Mouse (Mus musculus): ENCODE measurements around the gene Nkapd1. TPM values are rescaled to one million over a fixed set of nuclear protein-coding genes. Genes with fewer than 3 reads are reported as not detected.

Nkapd1 gene
- polyA plus RNA-seq, 1 experiment from 2014 or later, result 30.6 TPM

DNA sequence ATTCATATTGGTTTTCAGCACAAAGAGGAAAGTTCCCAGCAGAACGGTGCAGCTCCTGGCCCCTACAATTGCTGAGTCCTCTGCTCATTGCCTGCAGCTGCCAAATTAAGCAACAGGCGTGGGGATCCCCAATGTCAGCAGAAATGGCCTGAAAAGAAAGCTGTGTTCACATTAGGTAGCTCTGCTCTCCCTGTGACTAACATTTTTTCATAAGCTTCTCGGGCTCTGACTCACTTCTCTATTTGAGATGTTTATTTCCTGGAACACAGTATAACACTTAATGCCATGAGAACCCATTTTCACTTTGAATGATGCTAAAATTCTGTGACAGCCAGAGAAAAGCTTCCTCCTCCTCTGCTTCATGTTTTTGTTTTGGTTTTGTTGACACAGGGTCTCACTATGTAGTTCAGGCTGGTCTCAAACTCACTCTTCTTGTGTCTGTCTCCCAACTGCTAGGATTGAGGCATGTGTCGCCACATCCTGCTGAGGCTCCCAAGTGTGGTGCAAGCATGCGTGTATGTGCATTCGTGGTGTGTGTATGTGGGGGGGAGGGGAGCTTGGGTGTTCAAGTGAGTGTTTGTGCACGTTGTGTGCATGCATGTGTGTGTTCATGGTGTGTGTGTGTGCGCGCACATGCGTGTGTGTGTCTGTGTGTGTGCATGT is 26.3 kb downstream of the Nkapd1 start:
- H3K27me3 ChIP-seq (ENCODE audit: control insufficient read depth, insufficient read depth, low read length), result no peaks in the 10 kb centered on the region
- ATAC-seq (ENCODE audit: low FRiP score) (no peak), DNase-seq (ENCODE audit: low spot score) (no peak)
- no peak overlapping the region for H3K4me3 ChIP-seq (ENCODE audit: low read depth, low read length)
- no peaks in the 10 kb centered on the region for H3K9me3 ChIP-seq (ENCODE audit: control insufficient read depth, low read length)
- no peak overlapping the region for H3K9ac ChIP-seq (ENCODE audit: low read depth, low read length)
- no peak overlapping the region for H3K4me2 ChIP-seq (replicated peaks; ENCODE audit: low read depth, low read length)
- no peaks in the 10 kb centered on the region for H3K36me3 ChIP-seq (ENCODE audit: control insufficient read depth, insufficient read depth, low read length)
- H3K4me1 ChIP-seq (replicated peaks; ENCODE audit: control insufficient read depth, insufficient read depth, low read length), result no peaks in the 10 kb centered on the region
- H3K27ac ChIP-seq (ENCODE audit: low read depth, low read length), result no peak overlapping the region
- WGBS, result 79% methylated on average over 10 of the region's 10 CpGs

DNA sequence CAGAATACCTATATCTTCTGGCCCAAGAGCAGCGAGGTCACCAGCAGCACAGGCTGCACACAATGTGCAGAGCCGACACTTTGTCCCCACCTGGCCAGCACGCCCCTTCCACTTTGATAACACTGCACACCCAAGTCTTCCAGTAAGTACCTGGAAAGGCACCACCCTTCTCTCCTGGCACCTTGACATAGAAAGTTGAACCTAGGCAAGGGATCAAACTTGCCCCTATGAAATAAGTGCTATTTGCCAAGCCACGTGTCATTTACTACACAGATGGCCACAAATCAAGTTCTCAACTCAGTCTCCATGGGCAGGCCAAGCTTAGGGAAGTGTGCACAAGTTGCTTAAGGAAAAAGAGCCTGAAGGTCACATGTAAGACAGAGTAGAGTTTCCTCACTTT is 30.3 kb downstream of the Nkapd1 start:
- no peaks in the 10 kb centered on the region for H3K4me1 ChIP-seq (replicated peaks; ENCODE audit: control insufficient read depth, insufficient read depth, low read length)
- H3K27ac ChIP-seq (ENCODE audit: low read depth, low read length), result no peak overlapping the region

DNA sequence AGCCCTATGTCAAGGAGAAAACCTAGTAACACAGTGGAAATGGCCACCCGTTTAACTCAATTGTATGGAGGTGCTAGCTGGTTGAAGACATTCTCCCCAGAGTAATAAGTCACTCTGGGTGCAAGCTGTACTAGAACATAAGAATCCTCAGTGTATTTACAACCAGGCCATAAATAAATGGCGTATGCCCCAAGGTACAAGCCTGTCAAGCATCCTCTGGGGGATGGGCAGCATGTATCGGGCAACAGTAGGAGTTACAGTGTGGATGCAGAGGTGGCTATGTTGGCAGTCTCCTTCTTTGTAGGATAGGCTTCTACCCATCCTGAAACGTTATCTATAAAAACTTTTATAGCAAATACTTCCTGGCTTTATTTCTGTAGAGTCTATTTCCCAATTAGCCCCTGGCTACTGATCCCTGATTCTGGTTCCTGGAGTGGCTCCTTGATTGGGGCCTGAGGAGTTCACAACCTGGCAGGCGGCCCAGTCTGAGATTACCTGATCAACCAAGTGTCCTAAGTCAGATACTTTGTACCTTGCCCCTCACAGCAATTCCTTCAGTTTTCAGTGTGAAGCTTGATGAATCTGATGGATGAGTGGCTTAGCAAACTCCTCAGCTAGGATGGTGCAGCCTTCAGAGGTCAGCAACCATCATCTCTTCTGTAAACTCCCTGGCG is 32.0 kb downstream of the Nkapd1 start:
- no peak overlapping the region for H3K27ac ChIP-seq (ENCODE audit: low read depth, low read length)
- no peaks in the 10 kb centered on the region for H3K36me3 ChIP-seq (ENCODE audit: control insufficient read depth, insufficient read depth, low read length)
- no peak overlapping the region for H3K4me2 ChIP-seq (replicated peaks; ENCODE audit: low read depth, low read length)
- H3K27me3 ChIP-seq (ENCODE audit: control insufficient read depth, insufficient read depth, low read length), result no peaks in the 10 kb centered on the region
- no peaks in the 10 kb centered on the region for H3K9me3 ChIP-seq (ENCODE audit: control insufficient read depth, low read length)
- ATAC-seq (ENCODE audit: low FRiP score) (no peak), DNase-seq (ENCODE audit: low spot score) (no peak)
- H3K4me1 ChIP-seq (replicated peaks; ENCODE audit: control insufficient read depth, insufficient read depth, low read length), result no peaks in the 10 kb centered on the region
- H3K4me3 ChIP-seq (ENCODE audit: low read depth, low read length), result no peak overlapping the region
- 84% methylated on average over 6 of the region's 6 CpGs for WGBS
- H3K9ac ChIP-seq (ENCODE audit: low read depth, low read length), result no peak overlapping the region

More for the DNA sequence above, 30.3 kb downstream of the Nkapd1 start:
- H3K9ac ChIP-seq (ENCODE audit: low read depth, low read length), result no peak overlapping the region
- no peak overlapping the region for H3K4me2 ChIP-seq (replicated peaks; ENCODE audit: low read depth, low read length)
- no peak overlapping the region for H3K4me3 ChIP-seq (ENCODE audit: low read depth, low read length)
- ATAC-seq (ENCODE audit: low FRiP score) (no peak), DNase-seq (ENCODE audit: low spot score) (no peak)
- H3K9me3 ChIP-seq (ENCODE audit: control insufficient read depth, low read length), result no peaks in the 10 kb centered on the region
- WGBS, result 88% methylated on average over 4 of the region's 4 CpGs
- H3K27me3 ChIP-seq (ENCODE audit: control insufficient read depth, insufficient read depth, low read length), result no peaks in the 10 kb centered on the region
- H3K36me3 ChIP-seq (ENCODE audit: control insufficient read depth, insufficient read depth, low read length), result no peaks in the 10 kb centered on the region

DNA sequence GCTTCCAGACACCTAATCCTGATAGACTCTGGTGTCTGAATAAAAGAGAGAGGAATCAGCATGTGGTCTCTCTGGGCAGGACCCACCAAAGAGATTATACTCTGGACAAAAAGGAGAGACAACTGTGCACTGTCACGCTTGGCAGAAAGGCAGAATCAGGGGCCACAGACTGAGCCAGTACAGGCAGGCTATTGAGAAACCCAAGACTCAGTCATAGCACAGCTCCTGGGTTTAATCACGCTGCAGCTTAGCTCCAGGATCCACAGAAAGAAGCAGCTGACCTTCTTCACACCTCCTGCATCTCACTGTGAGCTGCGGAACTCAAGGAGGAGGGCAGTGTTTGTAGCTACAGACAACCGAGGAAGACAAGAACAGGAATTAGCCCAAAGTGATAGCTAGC is 36.9 kb downstream of the Nkapd1 start:
- Histone ChIP-seq H3K4me1 (replicated peaks; ENCODE audit: control insufficient read depth, insufficient read depth, low read length) (no peaks in the 10 kb centered on the region), H3K9ac (ENCODE audit: low read depth, low read length) (no peak overlapping the region), H3K27ac (ENCODE audit: low read depth, low read length) (no peak overlapping the region), H3K9me3 (ENCODE audit: control insufficient read depth, low read length) (no peaks in the 10 kb centered on the region), H3K36me3 (ENCODE audit: control insufficient read depth, insufficient read depth, low read length) (no peaks in the 10 kb centered on the region), H3K4me2 (replicated peaks; ENCODE audit: low read depth, low read length) (no peak overlapping the region), H3K4me3 (ENCODE audit: low read depth, low read length) (no peak overlapping the region), H3K27me3 (ENCODE audit: control insufficient read depth, insufficient read depth, low read length) (no peaks in the 10 kb centered on the region)
- 42% methylated on average over 4 of the region's 4 CpGs for WGBS
- no peak for ATAC-seq (ENCODE audit: low FRiP score)
- DNase-seq (ENCODE audit: low spot score), result no peak

DNA sequence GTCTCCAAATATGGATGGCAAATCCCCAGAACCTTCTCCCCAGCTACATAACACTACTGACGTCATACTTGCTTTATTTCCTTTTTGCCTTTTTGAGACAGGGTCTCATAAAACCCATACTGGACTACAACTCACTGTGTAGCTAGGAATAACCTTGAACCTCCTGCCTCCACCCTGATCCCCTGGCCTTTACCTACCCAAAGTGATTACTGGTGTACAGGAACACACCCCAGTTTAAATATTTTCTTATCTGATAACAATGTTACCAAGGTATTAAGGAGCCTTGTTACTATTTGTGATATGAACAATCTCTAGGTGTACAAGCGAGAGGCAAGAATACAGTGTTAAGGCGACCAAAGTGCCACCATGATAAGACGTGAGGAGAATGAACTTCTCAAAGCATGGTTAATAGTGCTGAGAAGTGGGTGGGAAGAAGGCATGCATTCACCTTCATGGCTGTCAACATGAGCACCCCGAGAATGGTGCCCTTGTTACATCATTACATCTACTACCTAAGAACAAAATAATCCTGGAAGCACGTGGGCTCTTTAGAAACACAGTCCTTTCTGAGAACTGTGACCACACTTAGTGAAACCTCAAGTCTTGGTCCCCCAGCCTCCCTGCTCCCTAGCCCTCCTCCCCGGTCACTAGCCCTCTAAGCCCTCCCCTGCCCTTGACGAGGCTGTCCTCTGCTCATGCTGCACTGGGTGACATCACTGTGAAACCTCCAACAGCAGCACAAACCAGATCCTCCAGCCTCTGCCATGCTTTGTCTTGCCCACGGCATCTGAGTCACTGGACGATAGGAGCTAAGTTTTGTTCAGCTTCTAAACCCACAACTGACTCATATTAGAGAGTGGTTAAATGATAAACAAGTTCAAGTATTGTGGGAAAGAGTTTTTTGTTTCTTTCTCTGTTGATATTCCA is 47.4 kb downstream of the Nkapd1 start:
- Histone ChIP-seq H3K4me1 (replicated peaks; ENCODE audit: control insufficient read depth, insufficient read depth, low read length) (no peaks in the 10 kb centered on the region), H3K27ac (ENCODE audit: low read depth, low read length) (no peak overlapping the region), H3K4me2 (replicated peaks; ENCODE audit: low read depth, low read length) (no peak overlapping the region), H3K4me3 (ENCODE audit: low read depth, low read length) (no peak overlapping the region), H3K9ac (ENCODE audit: low read depth, low read length) (no peak overlapping the region), H3K9me3 (ENCODE audit: control insufficient read depth, low read length) (no peaks in the 10 kb centered on the region), H3K27me3 (ENCODE audit: control insufficient read depth, insufficient read depth, low read length) (no peaks in the 10 kb centered on the region), H3K36me3 (ENCODE audit: control insufficient read depth, insufficient read depth, low read length) (no peaks in the 10 kb centered on the region)
- ATAC-seq (ENCODE audit: low FRiP score) (no peak), DNase-seq (ENCODE audit: low spot score) (no peak)
- WGBS, result 80% methylated on average over 10 of the region's 10 CpGs

DNA sequence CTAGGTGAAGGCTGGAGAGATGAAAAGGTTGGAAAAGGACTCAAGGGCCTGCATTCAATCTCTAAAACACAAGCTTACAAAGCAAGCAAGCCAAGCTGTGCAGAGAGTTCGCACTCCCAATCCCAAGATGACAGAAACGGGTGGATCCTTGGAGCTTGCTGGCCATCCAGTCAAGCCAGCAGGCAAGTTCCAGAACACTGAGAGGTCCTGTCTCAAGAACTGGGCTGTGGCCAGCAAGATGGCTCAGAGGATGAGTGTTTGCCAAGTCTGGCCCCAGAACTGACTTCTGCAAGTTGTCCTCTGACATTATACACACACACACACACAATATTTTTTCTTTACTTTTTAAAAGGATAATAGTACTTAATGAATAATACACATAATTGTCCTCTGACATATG is 49.4 kb downstream of the Nkapd1 start:
- Histone ChIP-seq H3K9ac (ENCODE audit: low read depth, low read length) (no peak overlapping the region), H3K27me3 (ENCODE audit: control insufficient read depth, insufficient read depth, low read length) (no peaks in the 10 kb centered on the region), H3K4me2 (replicated peaks; ENCODE audit: low read depth, low read length) (no peak overlapping the region), H3K27ac (ENCODE audit: low read depth, low read length) (no peak overlapping the region), H3K4me3 (ENCODE audit: low read depth, low read length) (no peak overlapping the region), H3K9me3 (ENCODE audit: control insufficient read depth, low read length) (no peaks in the 10 kb centered on the region), H3K4me1 (replicated peaks; ENCODE audit: control insufficient read depth, insufficient read depth, low read length) (no peaks in the 10 kb centered on the region), H3K36me3 (ENCODE audit: control insufficient read depth, insufficient read depth, low read length) (no peaks in the 10 kb centered on the region)
- no peak for DNase-seq (ENCODE audit: low spot score)
- ATAC-seq (ENCODE audit: low FRiP score), result no peak
- 91% methylated on average over 2 of the region's 2 CpGs for WGBS

DNA sequence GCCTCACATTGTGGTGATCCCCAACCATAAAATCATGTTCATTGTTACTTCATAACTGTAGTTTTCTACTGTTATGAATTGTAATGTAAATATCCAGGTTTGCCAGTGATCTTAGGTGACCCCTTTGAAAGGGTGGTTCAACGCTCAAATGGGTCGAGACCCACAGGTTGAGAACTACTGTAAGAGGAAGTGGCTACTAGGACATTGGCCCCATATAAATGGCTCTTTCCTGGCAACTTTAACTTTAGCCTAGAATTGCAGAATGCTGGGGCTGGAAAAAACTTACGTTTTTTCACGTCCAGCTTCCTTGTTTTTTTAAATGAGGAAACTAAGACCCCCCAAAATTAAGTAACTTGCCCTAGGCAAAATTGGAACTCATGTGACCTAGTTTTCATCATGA is 49.9 kb downstream of the Nkapd1 start:
- no peak overlapping the region for H3K4me3 ChIP-seq (ENCODE audit: low read depth, low read length)
- H3K27me3 ChIP-seq (ENCODE audit: control insufficient read depth, insufficient read depth, low read length), result no peaks in the 10 kb centered on the region
- no peaks in the 10 kb centered on the region for H3K4me1 ChIP-seq (replicated peaks; ENCODE audit: control insufficient read depth, insufficient read depth, low read length)
- no peak overlapping the region for H3K4me2 ChIP-seq (replicated peaks; ENCODE audit: low read depth, low read length)
- H3K9ac ChIP-seq (ENCODE audit: low read depth, low read length), result no peak overlapping the region
- ATAC-seq (ENCODE audit: low FRiP score), result no peak
- H3K27ac ChIP-seq (ENCODE audit: low read depth, low read length), result no peak overlapping the region
- no peak for DNase-seq (ENCODE audit: low spot score)
- no peaks in the 10 kb centered on the region for H3K36me3 ChIP-seq (ENCODE audit: control insufficient read depth, insufficient read depth, low read length)
- WGBS, result 83% methylated on average over 4 of the region's 4 CpGs
- no peaks in the 10 kb centered on the region for H3K9me3 ChIP-seq (ENCODE audit: control insufficient read depth, low read length)

DNA sequence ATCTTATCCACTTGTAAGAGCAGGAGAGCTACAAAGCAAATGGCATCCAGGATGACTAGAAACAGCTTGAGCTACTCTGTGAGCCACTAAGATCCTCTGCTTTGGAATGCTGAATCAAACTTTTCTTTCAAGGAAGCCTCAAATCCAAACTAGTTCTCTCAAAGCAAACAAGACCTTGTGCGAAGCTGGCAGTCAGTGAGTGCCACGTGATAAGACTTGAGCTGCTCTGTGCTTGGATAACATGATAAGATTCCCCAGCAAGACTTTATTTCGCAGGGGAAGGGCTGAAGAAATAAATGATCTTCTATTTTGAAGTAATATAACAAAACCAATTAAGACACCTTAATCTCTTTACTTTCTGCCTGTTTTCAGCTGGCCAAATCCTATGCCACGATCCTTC is 51.3 kb downstream of the Nkapd1 start:
- Histone ChIP-seq H3K27ac (ENCODE audit: low read depth, low read length) (no peak overlapping the region), H3K36me3 (ENCODE audit: control insufficient read depth, insufficient read depth, low read length) (no peaks in the 10 kb centered on the region), H3K4me2 (replicated peaks; ENCODE audit: low read depth, low read length) (no peak overlapping the region), H3K9me3 (ENCODE audit: control insufficient read depth, low read length) (no peaks in the 10 kb centered on the region), H3K4me3 (ENCODE audit: low read depth, low read length) (no peak overlapping the region), H3K4me1 (replicated peaks; ENCODE audit: control insufficient read depth, insufficient read depth, low read length) (no peaks in the 10 kb centered on the region), H3K27me3 (ENCODE audit: control insufficient read depth, insufficient read depth, low read length) (no peaks in the 10 kb centered on the region), H3K9ac (ENCODE audit: low read depth, low read length) (no peak overlapping the region)
- DNase-seq (ENCODE audit: low spot score) (no peak), ATAC-seq (ENCODE audit: low FRiP score) (no peak)
- 87% methylated on average over 4 of the region's 4 CpGs for WGBS
